Mouse (Mus musculus): ENCODE measurements at regions not wholly inside any gene's neighbourhood (a gene's known extent, or its start where the extent isn't known, plus 50 kb on each side); places are given as distances from the start of the nearest gene placed in this dataset.

- TF ChIP-seq POLR2A (IDR thresholded peaks at IDR 0.05; ENCODE audit: borderline replicate concordance, extremely low read depth, low read depth, low read length) (no peak), CTCF (IDR thresholded peaks at IDR 0.05; ENCODE audit: insufficient read depth, low read length) (no peak)
Observed at GRCm38 (mm10) chr13:90334286-90334685, 244.9 kb upstream of the Xrcc4 start.

All from lung, adult 2 months (tissue).